Mouse (Mus musculus) embryonic stem cell, embryonic (primary cell): ENCODE data around the gene Tspyl3.
"Not testable (repeated sequence)": the region's sequence is repeated elsewhere in the genome, so short reads cannot be mapped to it uniquely, and the experiment has no call there.

Source experiments
- CTCF ChIA-PET, 4 experiments: fragments of 300-600 bp in 2 of 4; fragments of 350-600 bp in 2 of 4; sonication (Branson Sonifier 250); formaldehyde crosslinking; loops; one replicate each; lab custom pipeline; 2022; ENCODE audit warnings: inconsistent platforms in 2 of 4; lab: Charles Lee
- POLR2A ChIA-PET, 4 experiments: fragments of 300-600 bp in 2 of 4; fragments of 350-600 bp in 2 of 4; sonication (Branson Sonifier 250); formaldehyde crosslinking; loops; one replicate each; lab custom pipeline; 2022; ENCODE audit warnings: antibody characterized with exemption in 4 of 4, inconsistent platforms in 1 of 4; lab: Charles Lee

The Tspyl3 gene

GRCm38 (mm10) chr2:153224946-153225594 is at the start of gene Tspyl3:
TSS of gene Tspyl3 (minus strand) at chr2:153225441.
- CTCF ChIA-PET, result interaction anchor here in 1 of 4 experiments (1.2 kb wide), 1 partner anchor 16 kb away, joined by 3 read pairs; no protein-coding TSS in a partner anchor
- POLR2A ChIA-PET, result interaction anchor here (0.7 to 2.1 kb wide), 22 partner anchors 9 to 359 kb away, joined by 3 to 12 read pairs (median 4); partner anchors contain the start of gene Tm9sf4 (in 1 of the 4)

GRCm38 (mm10) chr2:153274919-153275247 is 49.6 kb upstream of the Tspyl3 start:
- ChIA-PET POLR2A (interaction anchor here in 3 of 4 experiments (1.0 to 2.7 kb wide), 4 partner anchors 10 to 89 kb away, joined by 4 to 13 read pairs (median 6); partner anchors contain the start of gene Kif3b (in 1 of the 3)), CTCF (no interaction called here)

GRCm38 (mm10) chr2:153274200-153274918 is 49.1 kb upstream of the Tspyl3 start:
- POLR2A ChIA-PET, result interaction anchor here in 3 of 4 experiments (0.6 to 2.7 kb wide), 4 partner anchors 12 to 88 kb away, joined by 3 to 13 read pairs (median 6); partner anchors contain the start of gene Kif3b (in 1 of the 3)
- CTCF ChIA-PET, result not testable (repeated sequence)

- CTCF ChIA-PET, result not testable (repeated sequence)
- POLR2A ChIA-PET, result interaction anchor here in 2 of 4 experiments (0.6 to 1.2 kb wide), 2 partner anchors 31 to 69 kb away, joined by 3 to 4 read pairs; no protein-coding TSS in a partner anchor
Measured at GRCm38 (mm10) chr2:153270231-153270915, 45.1 kb upstream of the Tspyl3 start.

GRCm38 (mm10) chr2:153267331-153267730 is 42.1 kb upstream of the Tspyl3 start:
- ChIA-PET CTCF (interaction anchor here in 2 of 4 experiments (0.6 to 1.1 kb wide), 2 partner anchors 153 to 282 kb away, joined by 3 read pairs; no protein-coding TSS in a partner anchor), POLR2A (interaction anchor here in 3 of 4 experiments (0.6 to 2.6 kb wide), 7 partner anchors 9 to 382 kb away, joined by 3 to 15 read pairs (median 3); partner anchors contain the start of gene Dnmt3b (in 1 of the 3))

- POLR2A ChIA-PET, result interaction anchor here in 2 of 4 experiments (0.7 to 2.6 kb wide), 5 partner anchors 9 to 201 kb away, joined by 3 to 9 read pairs (median 3); no protein-coding TSS in a partner anchor
- CTCF ChIA-PET, result interaction anchor here in 1 of 4 experiments (1.1 kb wide), 1 partner anchor 115 kb away, joined by 3 read pairs; no protein-coding TSS in a partner anchor
Measured at GRCm38 (mm10) chr2:153263053-153263452, 37.8 kb upstream of the Tspyl3 start.

GRCm38 (mm10) chr2:153259864-153260674 is 34.8 kb upstream of the Tspyl3 start:
- POLR2A ChIA-PET, result interaction anchor here in 2 of 4 experiments (0.6 to 1.2 kb wide), 3 partner anchors 23 to 57 kb away, joined by 3 to 4 read pairs (median 3); no protein-coding TSS in a partner anchor
- CTCF ChIA-PET, result no interaction called here

GRCm38 (mm10) chr2:153259030-153259863 is 34.0 kb upstream of the Tspyl3 start:
- POLR2A ChIA-PET, result interaction anchor here in 2 of 4 experiments (0.6 to 1.2 kb wide), 3 partner anchors 22 to 56 kb away, joined by 3 to 4 read pairs (median 3); no protein-coding TSS in a partner anchor
- CTCF ChIA-PET, result no interaction called here

GRCm38 (mm10) chr2:153256604-153257003 is 31.4 kb upstream of the Tspyl3 start:
- ChIA-PET POLR2A (interaction anchor here in 1 of 4 experiments (1.3 to 3.5 kb wide), 4 partner anchors 8 to 30 kb away, joined by 3 to 15 read pairs (median 10); no protein-coding TSS in a partner anchor), CTCF (no interaction called here)

- ChIA-PET POLR2A (no interaction called here), CTCF (no interaction called here)
Measured at GRCm38 (mm10) chr2:153249751-153250150, 24.5 kb upstream of the Tspyl3 start.

GRCm38 (mm10) chr2:153242156-153242555 is 16.9 kb upstream of the Tspyl3 start:
- POLR2A ChIA-PET, result interaction anchor here in 1 of 4 experiments (0.6 to 1.0 kb wide), 2 partner anchors 9 to 19 kb away, joined by 3 read pairs; no protein-coding TSS in a partner anchor
- CTCF ChIA-PET, result no interaction called here

- CTCF ChIA-PET, result no interaction called here
Measured at GRCm38 (mm10) chr2:153241250-153242014, 16.2 kb upstream of the Tspyl3 start, which contains the start of the genes Plagl2 and Pofut1. TSS of gene Plagl2 (minus strand) at chr2:153241426. TSS of gene Pofut1 (plus strand) at chr2:153241533.

GRCm38 (mm10) chr2:153240701-153241235 is 15.5 kb upstream of the Tspyl3 start:
- ChIA-PET POLR2A (interaction anchor here in 3 of 4 experiments (0.5 to 2.0 kb wide), 6 partner anchors 15 to 106 kb away, joined by 3 to 12 read pairs (median 4); partner anchors contain the start of gene Tspyl3 (in 1 of the 3)), CTCF (interaction anchor here in 1 of 4 experiments (0.6 kb wide), 1 partner anchor 11 kb away, joined by 3 read pairs; no protein-coding TSS in a partner anchor)

More at GRCm38 (mm10) chr2:153241250-153242014, 16.2 kb upstream of the Tspyl3 start, which contains the start of the genes Plagl2 and Pofut1:
- POLR2A ChIA-PET, result interaction anchor here in 3 of 4 experiments (0.5 to 1.1 kb wide), 4 partner anchors 20 to 105 kb away, joined by 3 to 7 read pairs (median 4); no protein-coding TSS in a partner anchor

GRCm38 (mm10) chr2:153239860-153240480 is 14.7 kb upstream of the Tspyl3 start:
- ChIA-PET POLR2A (interaction anchor here in 2 of 4 experiments (0.5 to 2.0 kb wide), 9 partner anchors 14 to 366 kb away, joined by 3 to 12 read pairs (median 4); partner anchors contain the start of gene Tspyl3 (in 2 of the 2)), CTCF (interaction anchor here in 1 of 4 experiments (1.0 kb wide), 1 partner anchor 207 kb away, joined by 3 read pairs; no protein-coding TSS in a partner anchor)
